18 mouse cellular contexts compared by ENCODE assay signal in the genomic region with DNA sequence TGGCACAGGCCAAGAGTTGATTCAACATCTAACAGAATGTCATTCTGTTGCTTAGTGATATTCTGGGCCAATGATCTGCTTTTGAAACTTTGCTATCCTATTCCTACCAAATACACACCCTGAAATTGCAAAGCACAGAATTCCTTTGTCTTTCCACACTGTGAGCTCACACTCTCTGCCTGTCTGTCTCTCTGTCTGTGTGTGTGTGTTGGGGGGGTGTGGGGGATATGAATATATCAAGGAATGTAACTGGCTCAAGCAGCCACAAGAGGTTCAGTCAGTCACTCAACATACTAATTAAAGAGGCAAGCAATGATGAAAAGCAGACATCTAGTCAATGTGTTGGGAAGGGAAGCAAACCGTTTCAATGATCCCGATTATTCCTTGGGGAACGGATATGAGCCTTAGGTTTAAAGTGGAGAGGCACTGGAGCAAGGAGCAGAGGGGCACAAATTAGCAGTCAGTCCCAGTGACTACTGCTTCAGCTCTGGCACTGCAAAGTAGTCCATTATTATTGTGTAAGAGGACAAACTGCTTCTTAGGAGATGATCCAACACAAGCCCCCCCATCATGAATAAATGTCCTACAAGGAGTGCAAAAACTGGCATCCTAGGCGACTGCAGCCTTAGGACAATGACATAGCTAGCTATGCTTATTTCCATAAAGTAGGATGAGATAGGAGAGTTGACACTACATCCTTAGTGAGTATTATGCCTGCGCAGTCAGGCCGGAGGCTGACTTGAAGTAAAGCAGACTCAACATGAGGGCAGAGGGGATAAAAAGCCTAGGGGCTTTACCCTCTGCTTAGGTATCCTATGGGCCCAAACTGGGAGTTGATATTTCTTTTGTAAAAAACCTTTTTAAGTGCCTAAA. TPM values are rescaled to one million over a fixed set of nuclear protein-coding genes. Genes with fewer than 3 reads are reported as not detected.
DNase-seq lines count a peak whose midpoint lies in the region; ATAC-seq and TF ChIP-seq lines count a peak whose summit lies in the region.
"Had no signal": no experiment of that assay in that cellular context is flagged by ENCODE, and none has a peak within 500 bp of the region (broad histone marks: within the 10 kb centered on the region; RNA-seq: fewer than 3 reads in every experiment).

No protein-coding gene starts in this region.

- H3K9me3 ChIP-seq in heart, embryonic 13.5 days = no peaks in the 10 kb centered on the region
- H3K9me3 ChIP-seq in forebrain, embryonic 15.5 days = no peaks in the 10 kb centered on the region
- no peaks in the 10 kb centered on the region for H3K9me3 ChIP-seq in midbrain, embryonic 13.5 days
- H3K9me3 ChIP-seq: limb, embryonic 13.5 days had no signal

- WGBS in heart, embryonic 13.5 days = 32% methylated on average over 6 of the region's 6 CpGs
- 44% methylated on average over 6 of the region's 6 CpGs for WGBS in forebrain, embryonic 15.5 days
- 47% methylated on average over 6 of the region's 6 CpGs for WGBS in midbrain, embryonic 13.5 days
- 77% methylated on average over 6 of the region's 6 CpGs for WGBS in lung, adult 2 months

- no peaks in the 10 kb centered on the region for H3K36me3 ChIP-seq in heart, embryonic 13.5 days
- no peaks in the 10 kb centered on the region for H3K36me3 ChIP-seq in forebrain, embryonic 15.5 days
- no peaks in the 10 kb centered on the region for H3K36me3 ChIP-seq in midbrain, embryonic 13.5 days
- H3K36me3 ChIP-seq: limb, embryonic 13.5 days had no signal

- peak overlapping the region; percentile 47 for H3K4me2 ChIP-seq in heart, embryonic 13.5 days
- no peak overlapping the region for H3K4me2 ChIP-seq in forebrain, embryonic 15.5 days (replicated peaks)
- no peak overlapping the region for H3K4me2 ChIP-seq in midbrain, embryonic 13.5 days (replicated peaks)
- H3K4me2 ChIP-seq: limb, embryonic 13.5 days had no signal

- peaks cover 75% of the 10 kb centered on the region for H3K4me1 ChIP-seq in heart, embryonic 13.5 days
- H3K4me1 ChIP-seq in cortical plate, adult 2 months (ENCODE audit: control insufficient read depth, insufficient read depth, low read length) = peaks cover 3% of the 10 kb centered on the region
- peaks cover 24% of the 10 kb centered on the region for H3K4me1 ChIP-seq in forebrain, embryonic 15.5 days
- H3K4me1 ChIP-seq in midbrain, embryonic 13.5 days (replicated peaks) = peaks cover 17% of the 10 kb centered on the region
- peaks cover 13% of the 10 kb centered on the region for H3K4me1 ChIP-seq in lung, adult 2 months (ENCODE audit: control insufficient read depth, insufficient read depth, low read length)

- H3K27me3 ChIP-seq in heart, embryonic 13.5 days (replicated peaks) = no peaks in the 10 kb centered on the region
- no peaks in the 10 kb centered on the region for H3K27me3 ChIP-seq in forebrain, embryonic 15.5 days
- no peaks in the 10 kb centered on the region for H3K27me3 ChIP-seq in midbrain, embryonic 13.5 days
- H3K27me3 ChIP-seq: limb, embryonic 13.5 days had no signal

- 0 out of 2 replicates have a peak, but pooled peaks have one; percentile 60 for ATAC-seq in heart, embryonic 13.5 days (ENCODE audit: extremely low read depth, insufficient number of reproducible peaks, low FRiP score, low TSS enrichment)
- peak; percentile 57 for ATAC-seq in forebrain, embryonic 15.5 days (replicated peaks)
- peak; percentile 77 for ATAC-seq in midbrain, embryonic 13.5 days
- ATAC-seq: liver, postnatal 0 days had no signal

- TF ChIP-seq POLR2A in cortical plate, adult 2 months (IDR thresholded peaks at IDR 0.05; ENCODE audit: extremely low read depth, insufficient read depth, low read length) = no peak
- TF ChIP-seq POLR2A in lung, adult 2 months (IDR thresholded peaks at IDR 0.05; ENCODE audit: borderline replicate concordance, extremely low read depth, low read depth, low read length) = no peak

- peak overlapping the region; percentile 80 for H3K27ac ChIP-seq in heart, embryonic 13.5 days (replicated peaks)
- H3K27ac ChIP-seq in cortical plate, adult 2 months (ENCODE audit: insufficient read depth, low read length) = peak overlapping the region; percentile 61
- peak overlapping the region; percentile 44 for H3K27ac ChIP-seq in forebrain, embryonic 15.5 days (replicated peaks)
- H3K27ac ChIP-seq in midbrain, embryonic 13.5 days = peak overlapping the region; percentile 56
- H3K27ac ChIP-seq: limb, embryonic 13.5 days had no signal

- no peak for DNase-seq in heart, adult 9 months (ENCODE audit: low spot score in 2 of 2)
- DNase-seq in lung, adult 2 months = no peak
- DNase-seq in gastrocnemius, postnatal 4 days (ENCODE audit: low spot score in 2 of 2) = no peak
- DNase-seq: adrenal gland, postnatal 25 days; kidney, adult 11 months; kidney, postnatal 36 days; liver, postnatal 0 days; right cerebral cortex, adult 18-20 months had no signal

- no peak overlapping the region for H3K4me3 ChIP-seq in heart, embryonic 13.5 days
- no peak overlapping the region for H3K4me3 ChIP-seq in cortical plate, adult 2 months (ENCODE audit: insufficient read depth, low read length)
- no peak overlapping the region for H3K4me3 ChIP-seq in forebrain, embryonic 15.5 days
- no peak overlapping the region for H3K4me3 ChIP-seq in midbrain, embryonic 13.5 days (replicated peaks)
- no peak overlapping the region for H3K4me3 ChIP-seq in lung, adult 2 months (replicated peaks; ENCODE audit: extremely low read depth, low read depth, low read length)
- H3K4me3 ChIP-seq: limb, embryonic 13.5 days had no signal

- peak overlapping the region; percentile 47 for H3K9ac ChIP-seq in heart, embryonic 13.5 days
- no peak overlapping the region for H3K9ac ChIP-seq in forebrain, embryonic 15.5 days (replicated peaks)
- no peak overlapping the region for H3K9ac ChIP-seq in midbrain, embryonic 13.5 days (replicated peaks)
- H3K9ac ChIP-seq: limb, embryonic 13.5 days; liver, postnatal 0 days had no signal

- TF ChIP-seq CTCF in cortical plate, adult 2 months (IDR thresholded peaks at IDR 0.05; ENCODE audit: extremely low read depth, insufficient read depth, low read length) = no peak
- no peak for TF ChIP-seq CTCF in lung, adult 2 months (IDR thresholded peaks at IDR 0.05; ENCODE audit: insufficient read depth, low read length)

RNA-seq across cellular contexts. Expression of a gene that starts 19.4 kb away (rescaled TPM):
- 37.1 and 37.4 TPM in 2 replicates for polyA plus RNA-seq in heart, embryonic 13.5 days (2015; fragmentation: Nextera tagmentation; extraction: Ambion mirVana)
- polyA plus RNA-seq in cortical plate, adult 2 months (2012; rRNA removed) = 21.1 and 21.5 TPM in 2 replicates
- 23.4 and 24.7 TPM in 2 replicates for polyA plus RNA-seq in forebrain, embryonic 15.5 days (2015; fragmentation: Nextera tagmentation; extraction: Ambion mirVana)
- 18.1 and 21.4 TPM in 2 replicates for polyA plus RNA-seq in midbrain, embryonic 13.5 days (2015; fragmentation: Nextera tagmentation; extraction: Ambion mirVana)
- polyA plus RNA-seq in lung, adult 2 months (2012; rRNA removed) = 7.5 and 15.3 TPM in 2 replicates
- 100 to 1,000 TPM in 1 of 2 experiments, 10 to 100 TPM in 1; 99.6 to 112 TPM for total RNA-seq in gastrocnemius, postnatal 4 days (2021)

RNA-seq across cellular contexts. Expression of a gene that starts 38.9 kb away (rescaled TPM):
- polyA plus RNA-seq in heart, embryonic 13.5 days (2015; fragmentation: Nextera tagmentation; extraction: Ambion mirVana) = not detected in 2 replicates
- not detected in 2 replicates for polyA plus RNA-seq in cortical plate, adult 2 months (2012; rRNA removed)
- polyA plus RNA-seq in forebrain, embryonic 15.5 days (2015; fragmentation: Nextera tagmentation; extraction: Ambion mirVana) = not detected in 2 replicates
- not detected in 2 replicates for polyA plus RNA-seq in midbrain, embryonic 13.5 days (2015; fragmentation: Nextera tagmentation; extraction: Ambion mirVana)
- not detected in 2 replicates for polyA plus RNA-seq in lung, adult 2 months (2012; rRNA removed)
- total RNA-seq in gastrocnemius, postnatal 4 days (2021) = not detected
- total RNA-seq: adrenal gland, postnatal 25 days; common myeloid progenitor, adult 5-6 weeks; left cerebral cortex, adult 18-20 months; megakaryocyte progenitor cell, adult 5-6 weeks had no signal
- polyA plus RNA-seq: limb, embryonic 13.5 days; liver, postnatal 0 days; neural tube, embryonic 11.5 days; testis, adult 2 months had no signal
